Comparison of ENCODE assay signal across 8 mouse cellular contexts in genomic region chr3:30514901-30515794, GRCm38 (mm10). TPM values are rescaled to one million over a fixed set of nuclear protein-coding genes. Genes with fewer than 3 reads are reported as not detected.
DNase-seq lines count a peak whose midpoint lies in the region; ATAC-seq and TF ChIP-seq lines count a peak whose summit lies in the region.

No protein-coding gene starts in this region.

- TF ChIP-seq EP300 in ES-Bruce4 (IDR thresholded peaks at IDR 0.05; ENCODE audit: insufficient read depth, low read depth, low read length), result no peak

- H3K27me3 ChIP-seq in ES-Bruce4 (ENCODE audit: control insufficient read depth, insufficient read depth, low read length, poor library complexity, severe bottlenecking), result peaks cover 39% of the 10 kb centered on the region
- peaks cover 61% of the 10 kb centered on the region for H3K27me3 ChIP-seq in forebrain, embryonic 15.5 days

- peak; percentile 51 for TF ChIP-seq CTCF in ES-Bruce4 (IDR thresholded peaks at IDR 0.05; ENCODE audit: low read depth, low read length)

- 1% methylated on average over 62 of the region's 62 CpGs for WGBS in forebrain, embryonic 15.5 days

- no peak overlapping the region for H3K9ac ChIP-seq in ES-Bruce4 (ENCODE audit: low read depth, poor library complexity, severe bottlenecking)
- no peak overlapping the region for H3K9ac ChIP-seq in forebrain, embryonic 15.5 days (replicated peaks)

- peak overlapping the region; percentile 40 for H3K4me2 ChIP-seq in forebrain, embryonic 15.5 days (replicated peaks)

- TF ChIP-seq POLR2A in ES-Bruce4 (IDR thresholded peaks at IDR 0.05; ENCODE audit: insufficient read depth, low read length), result no peak

- ATAC-seq in forebrain, embryonic 15.5 days (replicated peaks), result peak; percentile 82
- ATAC-seq in megakaryocyte progenitor cell, adult 5-6 weeks (replicated peaks; ENCODE audit: poor library complexity), result peak; percentile 83
- no peak for ATAC-seq in erythroid progenitor cell, adult 5-6 weeks (replicated peaks; ENCODE audit: low FRiP score, poor library complexity, severe bottlenecking)

- peak overlapping the region; percentile 61 for H3K4me3 ChIP-seq in ES-Bruce4 (ENCODE audit: low read depth, low read length)
- peak overlapping the region; percentile 33 for H3K4me3 ChIP-seq in forebrain, embryonic 15.5 days

- no peaks in the 10 kb centered on the region for H3K36me3 ChIP-seq in ES-Bruce4 (ENCODE audit: control insufficient read depth, insufficient read depth, low read length, poor library complexity, severe bottlenecking)
- no peaks in the 10 kb centered on the region for H3K36me3 ChIP-seq in forebrain, embryonic 15.5 days

- intact Hi-C loops in heart, postnatal 36 days (cut with DNase I), result loop anchor here (2.0 to 5.0 kb wide), 7 partner anchors 44 to 624 kb away; no protein-coding TSS in a partner anchor

- no peaks in the 10 kb centered on the region for H3K9me3 ChIP-seq in ES-Bruce4 (replicated peaks; ENCODE audit: control insufficient read depth, insufficient read depth, low read length, poor library complexity, severe bottlenecking)
- no peaks in the 10 kb centered on the region for H3K9me3 ChIP-seq in forebrain, embryonic 15.5 days

- no peaks in the 10 kb centered on the region for H3K4me1 ChIP-seq in ES-Bruce4 (ENCODE audit: control insufficient read depth, insufficient read depth, low read length)
- peaks cover 20% of the 10 kb centered on the region for H3K4me1 ChIP-seq in forebrain, embryonic 15.5 days

- peak; percentile 73 for DNase-seq in adrenal gland, postnatal 14 days
- peak; percentile 84 to 90 for DNase-seq in heart, postnatal 36 days
- DNase-seq in kidney, postnatal 4 days, result peak; percentile 86 to 90
- DNase-seq in testis, postnatal 14 days (ENCODE audit: low spot score), result peak; percentile 45

- H3K27ac ChIP-seq in ES-Bruce4 (ENCODE audit: insufficient read depth, low read length), result no peak overlapping the region
- H3K27ac ChIP-seq in forebrain, embryonic 15.5 days (replicated peaks), result no peak overlapping the region

RNA-seq across cellular contexts. Expression of gene Mecom, which starts 32.7 kb away (rescaled TPM):
- polyA plus RNA-seq in ES-Bruce4 (2011; ENCODE audit: insufficient read depth, insufficient read length, low read depth, missing spikeins), result 0.14 and 0.24 TPM in 2 replicates
- total RNA-seq in adrenal gland, postnatal 14 days (2021), result 15.4 and 15.6 TPM in 2 replicates
- polyA plus RNA-seq in forebrain, embryonic 15.5 days (2015; fragmentation: Nextera tagmentation; extraction: Ambion mirVana), result 2.2 and 2.4 TPM in 2 replicates
- 10 to 100 TPM; 16.9 to 21.6 TPM for total RNA-seq in heart, postnatal 36 days (2021)
- 0.54 and 4.0 TPM in 2 replicates for total RNA-seq in megakaryocyte progenitor cell, adult 5-6 weeks (2015)
- 0.17 and 2.3 TPM in 2 replicates for total RNA-seq in megakaryocyte progenitor cell, adult 5-6 weeks (2017)
- total RNA-seq in erythroid progenitor cell, adult 5-6 weeks (2015; ENCODE audit: low replicate concordance), result not detected in 2 replicates
- 0.64 and 0.68 TPM in 2 replicates for total RNA-seq in erythroid progenitor cell, adult 5-6 weeks (2017; ENCODE audit: low replicate concordance)
